Mouse (Mus musculus): ENCODE results near the gene March1. TPM values are rescaled to one million over a fixed set of nuclear protein-coding genes. Genes with fewer than 3 reads are reported as not detected.

The March1 gene
- polyA plus RNA-seq, 1 experiment: 0.01 TPM

DNA sequence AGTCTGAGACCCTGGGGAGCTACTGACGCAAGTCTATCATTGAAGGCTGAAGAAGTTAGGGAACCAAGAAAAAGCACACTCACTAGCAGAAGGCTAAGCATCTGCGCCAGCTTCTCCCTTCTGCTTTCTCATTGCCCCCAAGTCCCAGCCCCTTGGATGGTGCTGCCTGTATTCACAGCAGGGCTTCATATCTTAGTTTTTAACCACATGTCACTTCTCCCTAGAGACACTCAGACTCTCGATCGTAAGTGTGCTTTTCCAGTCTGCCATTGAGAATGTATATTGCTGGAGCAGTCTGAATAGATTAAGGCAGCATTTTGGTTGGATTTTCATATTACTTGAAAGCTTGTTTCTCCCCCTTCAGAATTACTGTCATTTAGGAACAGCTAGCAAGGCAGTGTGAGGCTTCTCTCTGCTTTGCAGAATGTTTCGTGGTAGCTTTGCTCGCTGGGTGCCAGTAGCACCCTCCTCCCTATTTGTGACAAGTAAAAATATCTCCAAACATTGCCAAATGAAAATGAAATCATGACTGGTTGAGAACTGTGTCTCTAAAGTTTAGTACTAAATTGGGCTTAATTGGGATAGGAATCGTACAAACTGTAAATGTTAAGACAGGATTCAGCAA is 586.2 kb downstream of the March1 start:
- H3K4me3 ChIP-seq (ENCODE audit: insufficient read depth, poor library complexity, severe bottlenecking): no peak overlapping the region
- no peaks in the 10 kb centered on the region for H3K36me3 ChIP-seq (ENCODE audit: control insufficient read depth, insufficient read depth)
- no peak for TF ChIP-seq MYOD1 (IDR thresholded peaks at IDR 0.05; ENCODE audit: control insufficient read depth, insufficient read length, low read depth)
- TF ChIP-seq CEBPB (IDR thresholded peaks at IDR 0.05; ENCODE audit: low read depth): no peak
- no peak for TF ChIP-seq CTCF (IDR thresholded peaks at IDR 0.05; ENCODE audit: control insufficient read depth, insufficient read depth, insufficient read length)
- no peak for TF ChIP-seq USF1 (IDR thresholded peaks at IDR 0.05; ENCODE audit: low read depth)
- no peaks in the 10 kb centered on the region for H3K79me2 ChIP-seq (ENCODE audit: control insufficient read depth, insufficient read depth)
- H3K79me3 ChIP-seq (ENCODE audit: low read depth): no peaks in the 10 kb centered on the region
- no peak overlapping the region for H3ac ChIP-seq (ENCODE audit: control insufficient read depth, insufficient read length, low read depth)
- no peaks in the 10 kb centered on the region for H3K27me3 ChIP-seq (ENCODE audit: control insufficient read depth, insufficient read depth, insufficient read length)

DNA sequence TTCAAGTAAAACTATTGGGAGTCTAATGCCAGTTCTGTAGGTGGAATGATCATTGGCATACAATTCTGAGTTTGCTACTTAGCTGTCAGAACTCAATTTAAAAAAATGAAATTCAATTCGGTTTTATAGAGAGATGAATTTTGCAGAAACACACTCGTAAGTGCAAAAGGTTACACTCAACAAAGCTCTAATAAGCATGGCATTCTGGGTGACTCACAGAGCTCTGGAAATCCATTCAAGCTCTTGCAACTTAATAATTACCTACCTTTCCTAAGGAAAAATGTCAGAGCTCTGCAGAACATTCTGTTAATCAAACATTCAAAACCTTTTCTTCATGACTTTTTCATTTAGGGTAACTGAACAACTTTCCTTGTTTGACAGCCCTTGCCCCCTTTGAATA is 591.9 kb downstream of the March1 start:
- H3ac ChIP-seq (ENCODE audit: control insufficient read depth, insufficient read length, low read depth): no peak overlapping the region
- no peaks in the 10 kb centered on the region for H3K79me2 ChIP-seq (ENCODE audit: control insufficient read depth, insufficient read depth)
- no peaks in the 10 kb centered on the region for H3K79me3 ChIP-seq (ENCODE audit: low read depth)
- H3K4me3 ChIP-seq (ENCODE audit: insufficient read depth, poor library complexity, severe bottlenecking): no peak overlapping the region
- H3K27me3 ChIP-seq (ENCODE audit: control insufficient read depth, insufficient read depth, insufficient read length): no peaks in the 10 kb centered on the region
- H3K36me3 ChIP-seq (ENCODE audit: control insufficient read depth, insufficient read depth): no peaks in the 10 kb centered on the region
- no peak for TF ChIP-seq CEBPB (IDR thresholded peaks at IDR 0.05; ENCODE audit: low read depth)
- no peak for TF ChIP-seq CTCF (IDR thresholded peaks at IDR 0.05; ENCODE audit: control insufficient read depth, insufficient read depth, insufficient read length)
- TF ChIP-seq MAX (IDR thresholded peaks at IDR 0.05): no peak
- TF ChIP-seq FOSL1 (IDR thresholded peaks at IDR 0.05; ENCODE audit: insufficient read depth, low read length, poor library complexity, severe bottlenecking): no peak
- TF ChIP-seq MYOG (IDR thresholded peaks at IDR 0.05; ENCODE audit: control insufficient read depth, extremely low read depth, insufficient read length): no peak
- no peak for TF ChIP-seq USF1 (IDR thresholded peaks at IDR 0.05; ENCODE audit: low read depth)
- no peak for TF ChIP-seq MYOD1 (IDR thresholded peaks at IDR 0.05; ENCODE audit: control insufficient read depth, insufficient read length, low read depth)

DNA sequence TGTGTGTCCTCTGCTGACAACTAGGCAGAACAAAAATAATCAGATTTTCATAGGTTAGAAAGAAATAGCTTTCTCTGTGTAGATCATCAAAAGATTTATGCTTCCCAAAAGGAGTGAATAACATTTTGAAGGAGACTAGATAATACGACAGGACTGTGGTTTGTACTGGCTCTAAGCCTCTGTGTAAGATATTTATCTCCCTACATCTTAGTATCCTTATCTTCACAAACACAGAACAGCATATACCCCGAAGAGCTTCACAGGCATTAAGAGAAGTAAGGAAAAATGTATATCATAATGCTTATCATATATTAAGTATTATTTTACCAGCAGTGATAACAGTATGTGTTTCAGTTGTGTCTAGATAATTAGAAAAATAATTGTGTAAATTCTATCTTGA is 592.6 kb downstream of the March1 start:
- Histone ChIP-seq H3K79me3 (ENCODE audit: low read depth) (no peaks in the 10 kb centered on the region), H3K4me3 (ENCODE audit: insufficient read depth, poor library complexity, severe bottlenecking) (no peak overlapping the region), H3K79me2 (ENCODE audit: control insufficient read depth, insufficient read depth) (no peaks in the 10 kb centered on the region), H3ac (ENCODE audit: control insufficient read depth, insufficient read length, low read depth) (no peak overlapping the region), H3K27me3 (ENCODE audit: control insufficient read depth, insufficient read depth, insufficient read length) (no peaks in the 10 kb centered on the region), H3K36me3 (ENCODE audit: control insufficient read depth, insufficient read depth) (no peaks in the 10 kb centered on the region)
- no peak for TF ChIP-seq CEBPB (IDR thresholded peaks at IDR 0.05; ENCODE audit: low read depth)
- no peak for TF ChIP-seq MYOG (IDR thresholded peaks at IDR 0.05; ENCODE audit: control insufficient read depth, extremely low read depth, insufficient read length)
- no peak for TF ChIP-seq CTCF (IDR thresholded peaks at IDR 0.05; ENCODE audit: control insufficient read depth, insufficient read depth, insufficient read length)
- TF ChIP-seq MYOD1 (IDR thresholded peaks at IDR 0.05; ENCODE audit: control insufficient read depth, insufficient read length, low read depth): no peak
- no peak for TF ChIP-seq FOSL1 (IDR thresholded peaks at IDR 0.05; ENCODE audit: insufficient read depth, low read length, poor library complexity, severe bottlenecking)
- TF ChIP-seq USF1 (IDR thresholded peaks at IDR 0.05; ENCODE audit: low read depth): no peak
- no peak for TF ChIP-seq MAX (IDR thresholded peaks at IDR 0.05)

DNA sequence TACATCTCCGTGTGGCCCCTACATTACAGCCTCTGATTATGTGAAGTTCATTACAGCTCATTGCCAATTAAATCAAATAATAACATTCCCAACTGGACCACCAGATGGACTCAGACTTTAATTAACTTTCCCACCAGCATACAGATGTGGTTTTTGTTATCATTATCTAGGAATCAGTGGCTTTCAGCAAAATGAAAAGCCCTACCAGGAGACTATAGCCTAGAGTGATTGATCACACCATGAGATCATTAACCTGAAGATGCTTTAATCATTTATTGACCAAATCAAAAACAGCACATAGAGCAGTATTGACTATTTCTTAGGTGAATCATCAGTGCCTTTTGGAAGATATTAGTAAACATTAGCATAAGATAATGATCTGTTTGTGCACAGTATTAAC is 602.3 kb downstream of the March1 start:
- Histone ChIP-seq H3ac (ENCODE audit: control insufficient read depth, insufficient read length, low read depth) (no peak overlapping the region), H3K36me3 (ENCODE audit: control insufficient read depth, insufficient read depth) (no peaks in the 10 kb centered on the region), H3K79me2 (ENCODE audit: control insufficient read depth, insufficient read depth) (no peaks in the 10 kb centered on the region), H3K4me3 (ENCODE audit: insufficient read depth, poor library complexity, severe bottlenecking) (no peak overlapping the region), H3K27me3 (ENCODE audit: control insufficient read depth, insufficient read depth, insufficient read length) (no peaks in the 10 kb centered on the region), H3K79me3 (ENCODE audit: low read depth) (no peaks in the 10 kb centered on the region)
- TF ChIP-seq MYOD1 (IDR thresholded peaks at IDR 0.05; ENCODE audit: control insufficient read depth, insufficient read length, low read depth) (no peak), FOSL1 (IDR thresholded peaks at IDR 0.05; ENCODE audit: insufficient read depth, low read length, poor library complexity, severe bottlenecking) (no peak), USF1 (IDR thresholded peaks at IDR 0.05; ENCODE audit: low read depth) (no peak), MAX (IDR thresholded peaks at IDR 0.05) (no peak), CEBPB (IDR thresholded peaks at IDR 0.05; ENCODE audit: low read depth) (no peak), MYOG (IDR thresholded peaks at IDR 0.05; ENCODE audit: control insufficient read depth, extremely low read depth, insufficient read length) (no peak)

DNA sequence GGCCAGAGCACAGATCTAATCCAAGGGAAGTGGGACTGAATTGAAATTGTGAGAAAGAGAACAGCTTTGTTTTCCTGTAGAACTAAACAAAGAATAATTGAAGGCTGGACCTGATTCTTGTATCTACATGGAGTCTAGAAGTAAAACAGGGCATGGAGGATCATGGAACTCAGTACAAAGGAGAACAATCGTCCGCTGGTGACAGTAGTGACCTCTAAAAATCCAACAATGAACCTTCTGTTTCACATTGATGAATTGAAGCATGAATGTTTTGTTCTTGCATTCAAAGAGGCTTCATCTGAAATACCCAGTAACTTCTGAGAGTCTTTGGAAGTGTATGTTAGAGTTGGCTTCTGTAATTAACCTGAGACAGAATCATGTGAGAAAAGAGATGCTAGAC is 612.2 kb downstream of the March1 start:
- Histone ChIP-seq H3K79me3 (ENCODE audit: low read depth) (no peaks in the 10 kb centered on the region), H3K27me3 (ENCODE audit: control insufficient read depth, insufficient read depth, insufficient read length) (no peaks in the 10 kb centered on the region), H3ac (ENCODE audit: control insufficient read depth, insufficient read length, low read depth) (no peak overlapping the region), H3K36me3 (ENCODE audit: control insufficient read depth, insufficient read depth) (no peaks in the 10 kb centered on the region), H3K79me2 (ENCODE audit: control insufficient read depth, insufficient read depth) (no peaks in the 10 kb centered on the region), H3K4me3 (ENCODE audit: insufficient read depth, poor library complexity, severe bottlenecking) (no peak overlapping the region)
- no peak for TF ChIP-seq MYOD1 (IDR thresholded peaks at IDR 0.05; ENCODE audit: control insufficient read depth, insufficient read length, low read depth)
- no peak for TF ChIP-seq FOSL1 (IDR thresholded peaks at IDR 0.05; ENCODE audit: insufficient read depth, low read length, poor library complexity, severe bottlenecking)
- no peak for TF ChIP-seq CEBPB (IDR thresholded peaks at IDR 0.05; ENCODE audit: low read depth)
- TF ChIP-seq MAX (IDR thresholded peaks at IDR 0.05): no peak
- no peak for TF ChIP-seq CTCF (IDR thresholded peaks at IDR 0.05; ENCODE audit: control insufficient read depth, insufficient read depth, insufficient read length)
- no peak for TF ChIP-seq MYOG (IDR thresholded peaks at IDR 0.05; ENCODE audit: control insufficient read depth, extremely low read depth, insufficient read length)
- no peak for TF ChIP-seq USF1 (IDR thresholded peaks at IDR 0.05; ENCODE audit: low read depth)

DNA sequence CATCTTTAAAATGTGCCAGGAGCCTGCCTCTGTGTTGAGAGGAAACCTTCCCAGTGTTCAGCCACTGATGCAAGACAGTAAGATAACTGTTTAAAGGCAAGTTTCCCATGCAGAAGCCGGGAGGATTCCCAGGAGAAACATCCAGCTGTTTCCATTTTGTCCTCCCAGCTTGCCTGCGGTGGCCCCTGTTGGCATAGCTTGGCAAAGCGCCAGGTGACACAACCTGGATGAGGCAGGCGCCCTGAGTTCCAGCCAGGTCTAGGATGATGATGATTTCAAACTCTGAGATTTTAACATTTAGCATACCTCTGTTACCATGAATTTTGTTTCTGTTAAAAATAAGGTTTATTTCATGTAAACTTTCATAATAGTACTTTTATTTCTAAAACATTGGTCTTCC is 651.8 kb downstream of the March1 start:
- no peaks in the 10 kb centered on the region for H3K36me3 ChIP-seq (ENCODE audit: control insufficient read depth, insufficient read depth)
- TF ChIP-seq MAX (IDR thresholded peaks at IDR 0.05) (no peak), CEBPB (IDR thresholded peaks at IDR 0.05; ENCODE audit: low read depth) (no peak), FOSL1 (IDR thresholded peaks at IDR 0.05; ENCODE audit: insufficient read depth, low read length, poor library complexity, severe bottlenecking) (no peak), CTCF (IDR thresholded peaks at IDR 0.05; ENCODE audit: control insufficient read depth, insufficient read depth, insufficient read length) (no peak), MYOD1 (IDR thresholded peaks at IDR 0.05; ENCODE audit: control insufficient read depth, insufficient read length, low read depth) (no peak)
- H3ac ChIP-seq (ENCODE audit: control insufficient read depth, insufficient read length, low read depth): no peak overlapping the region
- no peaks in the 10 kb centered on the region for H3K27me3 ChIP-seq (ENCODE audit: control insufficient read depth, insufficient read depth, insufficient read length)
- no peaks in the 10 kb centered on the region for H3K79me2 ChIP-seq (ENCODE audit: control insufficient read depth, insufficient read depth)
- no peaks in the 10 kb centered on the region for H3K79me3 ChIP-seq (ENCODE audit: low read depth)
- no peak overlapping the region for H3K4me3 ChIP-seq (ENCODE audit: insufficient read depth, poor library complexity, severe bottlenecking)

All from C2C12 (cell line).